Mouse (Mus musculus) ES-E14 (cell line): Measurements from ENCODE around the gene Khk. TPM values are rescaled to one million over a fixed set of nuclear protein-coding genes. Genes with fewer than 3 reads are reported as not detected.

ENCODE experiments used
- DNase-seq: peaks from one replicate; pipeline ENCODE4 v3.0.0-alpha.2; 2013; ENCODE audit warnings: low read depth, low spot score
- H3K27ac ChIP-seq: 2 replicates; pipeline ENCODE4 v1.5.1; 2012; ENCODE audit warnings: low read depth, mild to moderate bottlenecking, low read length, moderate library complexity, mixed read lengths; ENCODE audit not compliant: poor library complexity, insufficient read depth, severe bottlenecking
- H3K36me3 ChIP-seq: 2 replicates; pipeline ENCODE4 v1.6.1; 2012; ENCODE audit warnings: mild to moderate bottlenecking, low read length, moderate library complexity, mixed read lengths; ENCODE audit not compliant: control insufficient read depth, poor library complexity, insufficient read depth, severe bottlenecking
- H3K4me1 ChIP-seq, 2 experiments: fragments of 150-350 bp in 1 of 2; sonication (generic) in 1 of 2; 2 replicates each; pipeline ENCODE4 v1.6.1; 2012; ENCODE audit warnings: low read length in 2 of 2, mild to moderate bottlenecking in 1 of 2, mixed read lengths in 1 of 2; ENCODE audit not compliant: control insufficient read depth in 2 of 2, insufficient read depth in 2 of 2, poor library complexity in 1 of 2
- H3K4me3 ChIP-seq, 2 experiments: fragments of 150-350 bp in 1 of 2; sonication (generic) in 1 of 2; 2 replicates each; pipeline ENCODE4 v1.5.1; 2012; ENCODE audit warnings: low read length in 2 of 2, low read depth in 1 of 2, mild to moderate bottlenecking in 1 of 2, mixed read lengths in 1 of 2; ENCODE audit not compliant: insufficient read depth in 1 of 2, poor library complexity in 1 of 2, severe bottlenecking in 1 of 2
- H3K9ac ChIP-seq: 2 replicates; pipeline ENCODE4 v1.6.1; 2012; ENCODE audit warnings: low read depth, mild to moderate bottlenecking, low read length, mixed read lengths; ENCODE audit not compliant: poor library complexity, insufficient read depth, severe bottlenecking
- H3K9me3 ChIP-seq: fragments of 150-350 bp; sonication (generic); 2 replicates; pipeline ENCODE4 v1.6.1; 2012; ENCODE audit warnings: low read depth, mild to moderate bottlenecking, low read length; ENCODE audit not compliant: control insufficient read depth, insufficient read depth
- CHD2 ChIP-seq: IDR thresholded peaks from 2 replicates; pipeline ENCODE4 v1.6.1; 2014; ENCODE audit warnings: mild to moderate bottlenecking, low read depth, low read length, inconsistent platforms
- HCFC1 ChIP-seq: IDR thresholded peaks from 2 replicates; pipeline ENCODE4 v1.6.1; 2012; ENCODE audit warnings: low read length, inconsistent platforms, borderline replicate concordance; ENCODE audit not compliant: insufficient read depth
- MAFK ChIP-seq: IDR thresholded peaks from 2 replicates; pipeline ENCODE4 v1.6.1; 2014; ENCODE audit warnings: mild to moderate bottlenecking, low read depth, low read length, inconsistent platforms; ENCODE audit not compliant: insufficient read depth
- ZC3H11A ChIP-seq: IDR thresholded peaks from 2 replicates; pipeline ENCODE4 v1.6.1; 2012; ENCODE audit warnings: low read depth, mild to moderate bottlenecking, inconsistent platforms, low read length, borderline replicate concordance
- ZNF384 ChIP-seq: IDR thresholded peaks from 2 replicates; pipeline ENCODE4 v1.6.1; 2012; ENCODE audit warnings: low read depth, low read length, inconsistent platforms
- in situ Hi-C, 2 experiments: fragments of 600-800 bp; cut with MboI; formaldehyde crosslinking; loops; one replicate each; pipeline ENCODE4 v1.15.1; 2025; ENCODE audit warnings: low sequenced_read_pairs in 2 of 2, inconsistent platforms in 1 of 2; ENCODE audit not compliant: unreplicated experiment in 2 of 2
- total RNA-seq: library from RNA; depleted of rRNA; stranded (reverse); fragments of 300-350 nt; gene quantifications from 2 replicates; pipeline ENCODE4 v1.2.3, GENCODE M21; 2012

Gene Khk
- total RNA-seq, 1 experiment: 14.9 TPM

GRCm38 (mm10) chr5:30933705-30934104, 12.5 kb downstream of the Khk start:
- Histone ChIP-seq H3K4me1 (no peaks in the 10 kb centered on the region), H3K9me3 (no peaks in the 10 kb centered on the region), H3K27ac (no peak overlapping the region), H3K9ac (no peak overlapping the region), H3K4me3 (no peak overlapping the region), H3K36me3 (no peaks in the 10 kb centered on the region)
- TF ChIP-seq ZNF384 (no peak), ZC3H11A (no peak)
- DNase-seq: no peak
- in situ Hi-C loops: loop anchor here in 1 of 2 experiments (25.0 kb wide), 1 partner anchor 121 kb away; the partner anchor contains the start of gene Mapre3

GRCm38 (mm10) chr5:30934725-30935461, 13.7 kb downstream of the Khk start:
- H3K36me3 ChIP-seq: no peaks in the 10 kb centered on the region
- DNase-seq: no peak
- no peak overlapping the region for H3K4me3 ChIP-seq
- in situ Hi-C loops: loop anchor here in 1 of 2 experiments (25.0 kb wide), 1 partner anchor 123 kb away; the partner anchor contains the start of gene Mapre3
- H3K9ac ChIP-seq: no peak overlapping the region
- no peak for TF ChIP-seq MAFK
- H3K4me1 ChIP-seq: no peaks in the 10 kb centered on the region
- H3K27ac ChIP-seq: no peak overlapping the region
- H3K9me3 ChIP-seq: no peaks in the 10 kb centered on the region

- in situ Hi-C loops: loop anchor here in 1 of 2 experiments (25.0 kb wide), 1 partner anchor 131 kb away; the partner anchor contains the start of gene Mapre3
Measured at GRCm38 (mm10) chr5:30943004-30943403, 21.8 kb downstream of the Khk start.

GRCm38 (mm10) chr5:30944344-30944743, 23.1 kb downstream of the Khk start:
- DNase-seq: no peak
- in situ Hi-C loops: loop anchor here in 1 of 2 experiments (25.0 kb wide), 1 partner anchor 132 kb away; the partner anchor contains the start of gene Mapre3
- Histone ChIP-seq H3K27ac (no peak overlapping the region), H3K4me1 (peaks cover 0 to 3% of the 10 kb centered on the region in 2 experiments; a peak in 1 of 4 replicates), H3K4me3 (no peak overlapping the region), H3K9ac (no peak overlapping the region), H3K36me3 (no peaks in the 10 kb centered on the region), H3K9me3 (no peaks in the 10 kb centered on the region)
- TF ChIP-seq ZNF384 (no peak), CHD2 (no peak), ZC3H11A (no peak), MAFK (no peak), HCFC1 (no peak)

More at GRCm38 (mm10) chr5:30943004-30943403, 21.8 kb downstream of the Khk start:
- H3K27ac ChIP-seq: no peak overlapping the region
- DNase-seq: no peak
- no peak for TF ChIP-seq HCFC1
- TF ChIP-seq ZC3H11A: peak; percentile 42; the same call in 1 of the 2 replicates
- H3K9me3 ChIP-seq: no peaks in the 10 kb centered on the region
- no peak overlapping the region for H3K4me3 ChIP-seq
- no peaks in the 10 kb centered on the region for H3K4me1 ChIP-seq
- no peaks in the 10 kb centered on the region for H3K36me3 ChIP-seq
- no peak overlapping the region for H3K9ac ChIP-seq
